Mouse (Mus musculus) MEL (cell line): ENCODE data around the gene Cntn4. TPM values are rescaled to one million over a fixed set of nuclear protein-coding genes. Genes with fewer than 3 reads are reported as not detected.

ENCODE experiments used
- DNase-seq: peaks from one replicate; pipeline ENCODE4 v3.0.0; 2011; ENCODE audit warnings: low read depth, low spot score
- H3K27ac ChIP-seq: 2 replicates; pipeline ENCODE4 v1.5.1; 2012; ENCODE audit warnings: low read depth, mild to moderate bottlenecking, control low read depth, low read length, moderate library complexity; ENCODE audit not compliant: control insufficient read depth
- H3K27me3 ChIP-seq, 2 experiments: fragments of 150-350 bp in 1 of 2; sonication (generic) in 1 of 2; 2 replicates each; pipeline ENCODE4 v1.6.1; 2012; ENCODE audit warnings: low read length in 2 of 2, mild to moderate bottlenecking in 2 of 2, improper control_type of control experiment in 1 of 2, moderate library complexity in 1 of 2; ENCODE audit not compliant: insufficient read depth in 2 of 2, control insufficient read depth in 1 of 2
- H3K36me3 ChIP-seq, 2 experiments: 2 replicates each; pipeline ENCODE4 v1.6.1; 2012 to 2014; ENCODE audit warnings: low read length in 2 of 2, improper control_type of control experiment in 1 of 2, inconsistent platforms in 1 of 2, mild to moderate bottlenecking in 1 of 2; ENCODE audit not compliant: insufficient read depth in 2 of 2, control insufficient read depth in 1 of 2
- H3K4me1 ChIP-seq, 2 experiments: fragments of 150-350 bp in 1 of 2; sonication (generic) in 1 of 2; 2 replicates each; pipeline ENCODE4 v1.6.1; 2012; ENCODE audit warnings: low read length in 2 of 2, improper control_type of control experiment in 1 of 2, mild to moderate bottlenecking in 1 of 2; ENCODE audit not compliant: insufficient read depth in 2 of 2, control insufficient read depth in 1 of 2
- H3K4me3 ChIP-seq, 2 experiments: fragments of 150-350 bp in 1 of 2; sonication (generic) in 1 of 2; 2 replicates each; pipeline ENCODE4 v1.5.1; 2012; ENCODE audit warnings: low read depth in 2 of 2, low read length in 2 of 2, mild to moderate bottlenecking in 2 of 2, moderate library complexity in 2 of 2, control low read depth in 1 of 2, improper control_type of control experiment in 1 of 2; ENCODE audit not compliant: control insufficient read depth in 1 of 2, insufficient read depth in 1 of 2
- H3K79me2 ChIP-seq: 2 replicates; pipeline ENCODE4 v1.6.1; 2012; ENCODE audit warnings: mild to moderate bottlenecking, low read length, moderate library complexity; ENCODE audit not compliant: control insufficient read depth, poor library complexity, insufficient read depth
- H3K9ac ChIP-seq: 2 replicates; pipeline ENCODE4 v1.6.1; 2012; ENCODE audit warnings: low read depth, mild to moderate bottlenecking, control low read depth, low read length, moderate library complexity; ENCODE audit not compliant: control insufficient read depth, poor library complexity, severe bottlenecking
- H3K9me3 ChIP-seq: fragments of 150-350 bp; sonication (generic); replicated peaks from 2 replicates; pipeline ENCODE4 v1.6.1; 2012; ENCODE audit warnings: mild to moderate bottlenecking, low read length, improper control_type of control experiment, moderate library complexity; ENCODE audit not compliant: insufficient read depth
- BHLHE40 ChIP-seq: IDR thresholded peaks from 2 replicates; pipeline ENCODE4 v1.6.1; 2012; ENCODE audit warnings: low read depth, mild to moderate bottlenecking, inconsistent platforms, low read length, improper control_type of control experiment, borderline replicate concordance
- CHD2 ChIP-seq: IDR thresholded peaks from 2 replicates; pipeline ENCODE4 v1.6.1; 2011; ENCODE audit warnings: low read length, improper control_type of control experiment
- E2F4 ChIP-seq: IDR thresholded peaks from 2 replicates; pipeline ENCODE4 v1.6.1; 2011; ENCODE audit warnings: low read depth, low read length, improper control_type of control experiment, borderline replicate concordance
- EP300 ChIP-seq, 2 experiments: IDR thresholded peaks; 2 replicates each; pipeline ENCODE4 v1.6.1; 2011; ENCODE audit warnings: improper control_type of control experiment in 2 of 2, low read length in 2 of 2, low read depth in 1 of 2, mild to moderate bottlenecking in 1 of 2
- GABPA ChIP-seq: IDR thresholded peaks from 2 replicates; pipeline ENCODE4 v1.6.1; 2012; ENCODE audit warnings: low read depth, mild to moderate bottlenecking, inconsistent platforms, low read length, improper control_type of control experiment, moderate library complexity
- JUND ChIP-seq: IDR thresholded peaks from 2 replicates; pipeline ENCODE4 v1.6.1; 2011; ENCODE audit warnings: low read depth, mild to moderate bottlenecking, improper control_type of control experiment, low read length
- KAT2A ChIP-seq: conservative IDR thresholded peaks from 2 replicates; pipeline ENCODE4 v1.6.1; 2012; ENCODE audit warnings: low read depth, low read length, improper control_type of control experiment, inconsistent platforms
- MAFK ChIP-seq: IDR thresholded peaks from 2 replicates; pipeline ENCODE4 v1.6.1; 2011; ENCODE audit warnings: low read depth, mild to moderate bottlenecking, low read length, improper control_type of control experiment, borderline replicate concordance
- MAX ChIP-seq: IDR thresholded peaks from 2 replicates; pipeline ENCODE4 v1.6.1; 2011; ENCODE audit warnings: low read length, improper control_type of control experiment
- MAZ ChIP-seq: IDR thresholded peaks from 2 replicates; pipeline ENCODE4 v1.6.1; 2012; ENCODE audit warnings: low read depth, mild to moderate bottlenecking, inconsistent platforms, low read length, improper control_type of control experiment
- MEF2A ChIP-seq: IDR thresholded peaks from 2 replicates; pipeline ENCODE4 v1.6.1; 2014; ENCODE audit warnings: low read depth, mild to moderate bottlenecking, inconsistent platforms, low read length, improper control_type of control experiment; ENCODE audit not compliant: poor library complexity, insufficient replicate concordance, severe bottlenecking; ENCODE audit errors: extremely low read depth
- MYC ChIP-seq: IDR thresholded peaks from 2 replicates; pipeline ENCODE4 v1.6.1; 2011; ENCODE audit warnings: low read depth, mild to moderate bottlenecking, low read length, improper control_type of control experiment, moderate library complexity
- NELFE ChIP-seq: IDR thresholded peaks from 2 replicates; pipeline ENCODE4 v1.6.1; 2011; ENCODE audit warnings: low read depth, low read length, improper control_type of control experiment
- NRF1 ChIP-seq: IDR thresholded peaks from 2 replicates; pipeline ENCODE4 v1.6.1; 2014; ENCODE audit warnings: low read depth, mild to moderate bottlenecking, inconsistent platforms, low read length, improper control_type of control experiment, moderate library complexity; ENCODE audit not compliant: poor library complexity, insufficient read depth, severe bottlenecking
- POLR2AphosphoS2 ChIP-seq: IDR thresholded peaks from 2 replicates; pipeline ENCODE4 v1.6.1; 2011; ENCODE audit warnings: low read length, improper control_type of control experiment
- RAD21 ChIP-seq: IDR thresholded peaks from 2 replicates; pipeline ENCODE4 v1.6.1; 2011; ENCODE audit warnings: mild to moderate bottlenecking, low read depth, low read length, improper control_type of control experiment
- RCOR1 ChIP-seq: IDR thresholded peaks from 2 replicates; pipeline ENCODE4 v1.6.1; 2012; ENCODE audit warnings: low read depth, mild to moderate bottlenecking, inconsistent platforms, low read length, improper control_type of control experiment
- SMC3 ChIP-seq: IDR thresholded peaks from 2 replicates; pipeline ENCODE4 v1.6.1; 2011; ENCODE audit warnings: low read depth, low read length, improper control_type of control experiment
- UBTF ChIP-seq: IDR thresholded peaks from 2 replicates; pipeline ENCODE4 v1.6.1; 2012; ENCODE audit warnings: low read depth, mild to moderate bottlenecking, inconsistent platforms, low read length, improper control_type of control experiment, moderate library complexity, borderline replicate concordance; ENCODE audit not compliant: insufficient read depth
- USF1 ChIP-seq: IDR thresholded peaks from 2 replicates; pipeline ENCODE4 v1.6.1; 2014; ENCODE audit warnings: low read depth, mild to moderate bottlenecking, inconsistent platforms, low read length, improper control_type of control experiment, moderate library complexity
- USF2 ChIP-seq, 2 experiments: IDR thresholded peaks; 2 replicates each; pipeline ENCODE4 v1.6.1; 2011 to 2012; ENCODE audit warnings: improper control_type of control experiment in 2 of 2, low read length in 2 of 2, borderline replicate concordance in 1 of 2, inconsistent platforms in 1 of 2, low read depth in 1 of 2, mild to moderate bottlenecking in 1 of 2; ENCODE audit not compliant: insufficient read depth in 1 of 2
- ZKSCAN1 ChIP-seq: IDR thresholded peaks from 2 replicates; pipeline ENCODE4 v1.6.1; 2012; ENCODE audit warnings: low read depth, mild to moderate bottlenecking, inconsistent platforms, low read length, improper control_type of control experiment, moderate library complexity
- ZMIZ1 ChIP-seq: IDR thresholded peaks from 2 replicates; pipeline ENCODE4 v1.6.1; 2012; ENCODE audit warnings: low read depth, mild to moderate bottlenecking, inconsistent platforms, low read length, improper control_type of control experiment, moderate library complexity
- polyA plus RNA-seq, 2 experiments: library from polyadenylated mRNA; stranded (reverse) in 1 of 2; unstranded in 1 of 2; fragments of >175 nt in 1 of 2; fragments of >200 nt in 1 of 2; gene quantifications; 2 replicates each; pipeline versions ENCODE4 v1.2.1 to v1.2.4; 2012; ENCODE audit warnings: low replicate concordance in 2 of 2, low read depth in 1 of 2; ENCODE audit not compliant: insufficient read length in 2 of 2, insufficient read depth in 1 of 2, missing spikeins in 1 of 2
- total RNA-seq: library from RNA; depleted of rRNA; stranded (reverse); fragments of 300-350 nt; gene quantifications from 2 replicates; pipeline ENCODE4 v1.2.3, GENCODE M21; 2012

Cntn4 gene
- total and polyA plus RNA-seq, 3 experiments: not detected

DNA sequence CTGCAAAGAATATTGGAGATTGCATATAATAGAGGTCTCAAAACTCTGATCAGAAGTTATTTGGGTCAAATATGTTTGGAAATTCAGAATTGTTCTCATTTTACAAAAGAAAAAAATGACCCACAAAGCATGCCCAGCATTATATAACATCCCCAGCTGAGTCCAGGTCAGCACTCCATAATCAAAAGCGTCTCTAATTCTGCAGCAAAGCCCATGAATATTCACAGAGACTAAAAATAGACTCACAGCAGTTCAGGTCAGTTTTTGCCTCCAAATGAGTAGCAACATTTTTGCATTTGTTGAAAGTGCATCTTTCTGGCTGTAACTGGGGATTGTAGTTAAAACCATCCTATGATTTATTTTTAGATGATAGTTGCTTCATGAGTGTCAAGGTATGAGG, 657.6 kb downstream of the Cntn4 start:
- H3K79me2 ChIP-seq: no peaks in the 10 kb centered on the region
- H3K9me3 ChIP-seq: no peaks in the 10 kb centered on the region
- TF ChIP-seq MYC: no peak
- TF ChIP-seq MEF2A: no peak
- no peak for TF ChIP-seq E2F4
- TF ChIP-seq GABPA: no peak
- TF ChIP-seq JUND: no peak
- TF ChIP-seq RCOR1: no peak
- no peak for TF ChIP-seq KAT2A
- TF ChIP-seq, all 39 proteins: peak for 0
- no peak overlapping the region for H3K4me3 ChIP-seq
- no peaks in the 10 kb centered on the region for H3K27me3 ChIP-seq
- no peak overlapping the region for H3K9ac ChIP-seq
- H3K36me3 ChIP-seq: no peaks in the 10 kb centered on the region
- H3K4me1 ChIP-seq: no peaks in the 10 kb centered on the region
- no peak for DNase-seq
- no peak overlapping the region for H3K27ac ChIP-seq

DNA sequence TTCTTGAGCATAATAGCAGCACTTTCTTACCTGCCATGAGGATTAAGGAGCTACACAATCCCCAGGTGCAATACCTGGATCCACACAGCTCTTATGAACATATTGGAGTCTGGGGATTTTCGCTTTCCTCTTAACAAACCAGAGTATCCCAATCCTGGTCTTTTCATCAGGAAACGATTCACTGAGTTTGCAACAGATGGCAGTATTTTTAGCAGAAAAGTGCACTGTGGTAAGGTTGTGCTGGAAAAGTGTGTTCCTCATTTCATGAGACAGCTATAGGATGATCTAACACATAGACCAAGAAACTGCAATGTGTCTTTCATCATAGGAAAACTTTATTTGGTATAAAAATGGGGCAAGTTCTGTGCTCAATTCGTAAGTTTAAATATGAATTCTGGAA, 659.3 kb downstream of the Cntn4 start:
- H3K79me2 ChIP-seq: no peaks in the 10 kb centered on the region
- H3K9me3 ChIP-seq: no peaks in the 10 kb centered on the region
- H3K36me3 ChIP-seq: no peaks in the 10 kb centered on the region
- H3K27ac ChIP-seq: no peak overlapping the region
- DNase-seq: no peak
- no peak overlapping the region for H3K4me3 ChIP-seq
- no peak for TF ChIP-seq SMC3
- no peak for TF ChIP-seq EP300 (IDR thresholded peaks at IDR 0.05; ENCODE audit: low read depth in 1 of 2, low read length in 2 of 2)
- TF ChIP-seq BHLHE40: no peak
- no peak for TF ChIP-seq POLR2AphosphoS2
- TF ChIP-seq E2F4: no peak
- TF ChIP-seq UBTF: no peak
- no peak for TF ChIP-seq KAT2A
- no peak for TF ChIP-seq ZMIZ1
- TF ChIP-seq USF1: no peak
- TF ChIP-seq MAFK: no peak
- no peak for TF ChIP-seq GABPA
- TF ChIP-seq, all 39 proteins: peak for 0
- no peak overlapping the region for H3K9ac ChIP-seq
- H3K4me1 ChIP-seq: no peaks in the 10 kb centered on the region
- no peaks in the 10 kb centered on the region for H3K27me3 ChIP-seq

GRCm38 (mm10) chr6:106337829-106338228, 660.4 kb downstream of the Cntn4 start:
- no peak for DNase-seq
- H3K4me1 ChIP-seq: no peaks in the 10 kb centered on the region
- TF ChIP-seq KAT2A (no peak), MEF2A (no peak), MAX (no peak), RAD21 (no peak), ZKSCAN1 (no peak), USF1 (no peak), NRF1 (no peak), UBTF (no peak), MAZ (no peak), USF2 (IDR thresholded peaks at IDR 0.05; ENCODE audit: borderline replicate concordance in 1 of 2, insufficient read depth in 1 of 2, low read depth in 1 of 2, low read length in 2 of 2) (no peak), SMC3 (no peak), BHLHE40 (no peak), GABPA (no peak), CHD2 (no peak), E2F4 (no peak), NELFE (no peak), MAFK (no peak)
- no peaks in the 10 kb centered on the region for H3K79me2 ChIP-seq
- no peak overlapping the region for H3K27ac ChIP-seq
- no peak overlapping the region for H3K9ac ChIP-seq
- no peaks in the 10 kb centered on the region for H3K36me3 ChIP-seq
- H3K27me3 ChIP-seq: no peaks in the 10 kb centered on the region
- H3K9me3 ChIP-seq: no peaks in the 10 kb centered on the region
- H3K4me3 ChIP-seq: no peak overlapping the region
